Mouse (Mus musculus) yolk sac, embryonic 10.5 days (tissue): ENCODE measurements around the gene Rpn2.

Experiments
- DNase-seq: peaks from one replicate; pipeline ENCODE4 v3.0.0-alpha.2; 2017; ENCODE audit warnings: low spot score

Gene Rpn2

GRCm38 (mm10) chr2:157278717-157279415, at the start of gene Rpn2:
Gene Rpn2 (plus strand): TSS chr2:157279017.
- peak; percentile 97 for DNase-seq

- DNase-seq: no peak
Measured at GRCm38 (mm10) chr2:157235946-157236345, 42.9 kb upstream of the Rpn2 start.

GRCm38 (mm10) chr2:157245001-157245400, 33.8 kb upstream of the Rpn2 start:
- DNase-seq: peak; percentile 90

DNA sequence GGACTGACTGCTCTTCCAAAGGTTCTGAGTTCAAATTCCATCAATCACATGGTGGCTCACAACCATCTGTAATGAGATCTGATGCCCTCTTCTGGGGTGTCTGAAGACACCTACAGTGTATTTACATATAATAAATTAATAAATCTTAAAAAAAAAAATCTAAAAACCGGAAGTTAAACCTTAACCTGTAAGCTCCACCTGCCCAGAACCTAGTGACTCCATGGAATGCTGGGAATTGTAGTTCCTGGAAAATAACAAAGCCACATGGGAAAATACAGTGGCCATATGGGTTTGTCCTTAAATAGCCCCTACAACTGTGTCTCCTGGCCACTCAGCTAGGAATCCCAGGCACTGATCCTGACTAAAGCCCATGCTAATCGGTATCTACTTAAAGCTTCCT, 33.2 kb upstream of the Rpn2 start:
- DNase-seq: peak; percentile 10

GRCm38 (mm10) chr2:157248111-157248510, 30.7 kb upstream of the Rpn2 start:
- no peak for DNase-seq

GRCm38 (mm10) chr2:157259720-157260119, 19.1 kb upstream of the Rpn2 start:
- peak; percentile 57 for DNase-seq

- no peak for DNase-seq
Measured at GRCm38 (mm10) chr2:157261930-157262329, 16.9 kb upstream of the Rpn2 start.

DNA sequence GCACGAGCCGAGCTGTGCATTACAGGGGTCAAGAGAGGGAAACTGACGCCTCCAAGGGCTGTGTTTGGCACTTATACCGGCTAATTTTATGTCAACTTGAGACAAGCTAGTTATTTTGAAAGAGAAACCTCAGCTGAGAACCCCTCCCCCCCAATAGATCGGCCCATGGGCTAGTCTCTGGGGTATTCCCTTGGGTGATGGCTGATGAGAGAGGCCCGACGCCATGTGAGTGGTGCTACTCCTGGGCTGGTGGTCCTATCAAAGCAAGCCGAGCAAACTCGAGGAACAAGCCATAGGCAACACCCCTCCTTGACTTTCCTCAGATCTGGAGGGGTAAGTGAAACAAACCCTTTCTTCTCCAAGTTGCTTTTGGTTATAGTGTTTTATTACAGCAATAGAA, 16.3 kb upstream of the Rpn2 start:
- DNase-seq: no peak

- DNase-seq: no peak
Measured at GRCm38 (mm10) chr2:157263101-157263500, 15.7 kb upstream of the Rpn2 start.

DNA sequence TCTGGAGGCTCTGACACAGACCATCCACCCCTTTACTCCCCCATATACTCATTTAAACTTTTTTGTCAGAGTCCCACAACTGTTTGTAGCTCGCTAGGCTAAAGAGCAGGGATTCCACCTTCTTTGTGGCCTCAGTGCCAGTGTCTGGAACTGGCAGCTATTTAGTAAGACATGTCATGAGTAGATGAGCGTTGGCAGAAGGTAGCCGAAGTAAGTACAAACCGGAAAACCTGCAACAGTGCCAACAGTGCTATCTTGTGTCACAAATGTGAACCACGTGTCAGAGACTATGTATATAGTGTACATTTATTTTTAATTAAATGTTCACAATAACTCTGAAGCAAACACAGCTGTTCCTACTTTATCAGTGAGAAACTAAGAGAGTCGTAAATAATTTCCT, 15.0 kb upstream of the Rpn2 start:
- no peak for DNase-seq

DNA sequence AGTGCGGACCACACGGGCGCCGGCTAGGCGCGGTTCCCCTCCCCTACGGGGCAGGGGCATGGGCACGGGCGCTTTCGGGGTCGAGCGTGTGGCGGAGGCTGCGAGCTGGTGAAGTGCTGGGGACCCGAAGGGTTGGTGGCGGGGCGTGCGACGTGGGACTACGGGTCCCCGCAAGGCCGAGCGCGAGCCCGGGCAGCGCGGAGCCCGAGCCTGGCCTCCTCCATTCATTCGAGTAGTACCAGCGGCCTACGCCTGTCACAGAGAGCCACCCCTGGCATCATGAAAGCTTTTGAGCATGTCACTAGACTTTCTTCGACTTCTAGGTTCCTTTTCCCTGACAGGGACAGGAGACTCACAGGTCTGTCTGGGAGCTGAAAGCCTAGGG, 591 bp downstream of the Rpn2 start, which contains the start of gene Mroh8:
Mroh8 (minus strand) TSS at position 134 of the 385 bp plus-strand sequence.
- DNase-seq: no peak

DNA sequence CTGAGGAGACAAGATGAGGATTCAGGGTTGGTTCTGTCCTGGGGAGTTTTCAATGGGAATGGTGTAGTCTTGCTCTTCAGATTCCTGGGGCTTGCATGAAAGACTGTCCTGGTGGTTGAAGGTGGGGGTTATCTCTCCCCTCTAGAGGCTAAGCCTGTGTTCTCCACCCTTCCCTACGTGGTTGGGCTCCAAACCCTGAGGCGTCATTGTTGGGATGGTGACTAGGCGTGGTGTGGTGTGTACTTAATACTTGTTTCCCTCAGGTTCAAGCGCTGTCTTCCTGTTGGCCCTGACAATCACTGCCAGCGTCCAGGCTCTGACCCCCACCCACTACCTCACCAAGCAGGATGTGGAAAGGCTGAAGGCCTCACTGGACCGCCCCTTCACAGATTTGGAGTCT, 4.5 kb downstream of the Rpn2 start:
- DNase-seq: no peak

DNA sequence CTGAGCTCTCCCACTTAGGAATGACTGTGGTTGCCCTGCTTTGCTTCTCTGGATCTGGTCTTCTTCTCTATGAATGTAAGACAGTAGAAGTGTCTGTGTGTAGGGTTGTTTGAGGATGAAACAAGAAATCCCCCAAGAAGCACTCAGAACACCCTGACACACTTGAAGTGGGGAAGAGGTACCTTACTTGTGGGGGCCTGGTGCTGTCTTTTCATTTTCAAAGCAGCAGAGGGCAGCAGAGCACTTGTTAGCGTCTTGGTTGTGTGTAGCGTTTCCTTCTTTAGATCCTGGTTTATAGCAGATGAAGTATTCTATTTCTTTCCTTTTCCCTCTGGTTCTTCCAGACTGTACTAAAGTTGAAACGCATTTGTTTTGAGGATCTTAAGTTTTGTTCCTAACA, 8.7 kb downstream of the Rpn2 start:
- DNase-seq: peak; percentile 35

- DNase-seq: no peak
Measured at GRCm38 (mm10) chr2:157288996-157289395, 10.2 kb downstream of the Rpn2 start.

DNA sequence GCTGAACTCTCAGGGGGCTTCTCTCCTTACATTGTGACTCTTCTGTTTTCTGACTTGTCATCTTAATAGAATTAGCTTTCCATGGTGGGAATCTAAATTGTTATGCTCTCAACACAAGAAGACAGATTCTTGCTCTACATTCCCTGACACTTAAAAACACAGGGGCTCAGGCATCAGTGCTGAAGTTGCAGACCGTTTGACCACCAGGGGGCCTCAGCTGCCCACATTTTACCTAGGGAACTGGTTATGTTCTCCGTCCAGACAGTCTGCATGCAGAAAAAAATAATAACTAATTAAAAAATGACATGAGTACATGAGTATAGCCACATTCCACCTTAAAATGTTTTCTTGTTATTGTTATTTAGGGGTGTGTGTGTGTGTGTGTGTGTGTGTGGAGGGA, 13.3 kb downstream of the Rpn2 start:
- DNase-seq: no peak

DNA sequence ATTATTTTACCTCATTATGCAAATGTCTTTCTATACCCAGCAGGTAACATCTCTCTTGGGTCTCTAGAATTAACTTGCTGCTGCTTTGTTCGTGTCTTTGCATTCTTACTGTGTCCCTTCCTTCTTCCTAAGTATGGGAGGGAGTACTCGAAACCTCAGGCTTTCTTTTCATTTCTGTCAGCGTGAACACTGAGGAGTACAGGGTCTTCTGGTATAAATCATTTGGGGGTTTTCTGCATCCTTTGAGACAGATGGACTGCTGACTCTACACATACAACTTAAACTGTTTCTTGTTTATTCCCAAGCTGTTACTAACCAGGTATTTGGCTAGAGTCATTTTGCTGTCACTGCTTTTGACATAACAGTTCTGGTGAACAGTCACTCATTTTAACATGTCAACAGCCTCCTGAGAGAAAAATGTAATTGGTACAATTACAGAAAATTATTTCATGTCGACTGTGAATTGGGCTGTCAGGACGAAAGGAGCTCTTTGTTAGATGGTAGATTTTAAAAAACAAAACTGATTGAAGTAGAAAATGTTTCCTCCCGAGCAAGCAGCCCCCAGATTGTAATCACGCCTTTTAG, 17.4 kb downstream of the Rpn2 start:
- DNase-seq: no peak

DNA sequence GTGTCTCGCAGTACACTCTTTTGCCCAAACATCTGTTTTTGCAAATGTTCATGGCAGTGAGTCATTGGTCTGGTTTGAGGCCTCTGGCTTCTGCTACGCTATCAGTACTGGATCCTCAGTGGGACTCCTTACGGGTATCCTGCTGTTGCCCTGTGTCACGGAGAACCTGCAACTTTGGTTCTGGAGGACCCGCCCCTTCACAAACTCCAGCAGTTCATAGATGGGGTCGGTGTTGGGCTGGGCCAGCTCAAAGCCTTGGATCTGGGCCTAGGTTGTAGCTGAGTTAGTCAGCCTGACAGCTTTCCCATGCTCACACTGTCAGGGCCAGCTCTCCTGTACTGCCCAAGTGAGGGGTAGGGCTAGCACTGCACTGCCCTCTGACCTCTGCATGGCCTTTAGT, 21.2 kb downstream of the Rpn2 start:
- DNase-seq: no peak

- no peak for DNase-seq
Measured at GRCm38 (mm10) chr2:157303096-157303495, 24.3 kb downstream of the Rpn2 start.

DNA sequence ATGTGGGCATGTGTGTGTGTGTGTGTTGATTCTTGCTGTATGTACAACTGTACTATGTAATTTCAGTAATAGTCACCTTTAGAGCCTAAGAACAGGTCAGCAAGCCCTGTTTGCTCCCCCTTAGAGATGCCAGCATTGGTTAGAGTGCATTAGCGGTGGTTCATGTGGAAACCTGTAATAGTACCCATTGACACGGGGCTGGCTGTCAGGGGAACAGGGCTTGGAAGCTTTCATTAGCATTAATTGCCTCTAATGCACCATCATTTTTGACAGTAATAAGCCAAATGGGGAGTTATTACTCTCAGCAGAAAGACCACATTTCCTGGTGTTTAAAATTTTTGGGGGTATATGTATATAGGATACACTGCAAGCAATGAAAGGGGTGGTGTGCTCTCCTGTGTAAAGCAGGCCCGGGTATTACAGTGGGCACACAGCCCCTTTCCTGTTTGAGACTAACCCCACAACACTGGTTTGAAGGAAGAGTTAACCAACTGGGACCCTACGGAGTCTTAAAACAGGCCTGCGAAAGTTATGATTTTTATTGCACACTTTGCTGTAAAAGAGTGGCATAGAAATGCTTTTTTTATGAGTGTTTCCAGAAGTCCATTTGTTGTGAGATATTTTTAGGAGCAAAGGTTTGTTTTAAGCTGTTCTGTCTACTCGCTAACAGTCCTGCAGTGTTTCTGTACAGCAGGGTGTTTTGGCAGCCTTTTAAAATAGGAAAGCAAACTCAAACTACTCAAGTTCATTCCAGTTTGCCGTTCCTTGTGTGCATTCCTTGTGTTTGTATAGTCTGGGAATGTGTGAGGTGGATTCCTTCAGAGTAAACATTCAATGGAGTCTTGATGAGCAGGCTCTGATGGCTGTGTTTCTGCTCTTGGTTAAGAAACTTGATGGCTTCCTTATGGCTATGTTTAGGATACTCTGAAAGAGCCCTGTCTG, 27.5 kb downstream of the Rpn2 start:
- peak; percentile 50 for DNase-seq

- DNase-seq: no peak
Measured at GRCm38 (mm10) chr2:157307715-157308265, 29.0 kb downstream of the Rpn2 start.

- peak; percentile 32 for DNase-seq
Measured at GRCm38 (mm10) chr2:157308273-157308917, 29.6 kb downstream of the Rpn2 start.

DNA sequence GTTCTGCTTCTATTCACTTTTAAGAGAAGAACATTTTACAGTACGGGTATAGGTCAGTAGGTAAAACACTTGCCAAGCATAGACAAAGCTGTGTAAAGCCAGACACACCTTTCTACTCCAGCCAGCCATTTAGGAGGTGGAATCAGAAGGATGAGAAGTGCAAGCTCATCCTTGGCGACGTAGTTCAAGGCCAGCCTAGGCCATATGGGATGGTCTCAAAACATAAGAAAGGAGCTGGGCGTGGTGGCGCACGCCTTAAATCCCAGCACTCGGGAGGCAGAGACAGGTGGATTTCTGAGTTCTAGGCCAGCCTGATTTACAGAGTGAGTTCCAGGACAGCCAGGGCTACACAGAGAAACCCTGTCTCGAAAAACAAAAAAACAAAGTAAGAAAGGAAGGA, 30.8 kb downstream of the Rpn2 start:
- DNase-seq: no peak
